Mouse (Mus musculus) frontal cortex, postnatal 10 days (tissue): ENCODE results near the gene Olfr1339.

Source experiments
- DNase-seq, 2 experiments: peaks; one replicate each; pipeline ENCODE4 v3.0.0; 2022; ENCODE audit warnings: low spot score in 2 of 2, mixed read lengths in 1 of 2

The Olfr1339 gene

DNA sequence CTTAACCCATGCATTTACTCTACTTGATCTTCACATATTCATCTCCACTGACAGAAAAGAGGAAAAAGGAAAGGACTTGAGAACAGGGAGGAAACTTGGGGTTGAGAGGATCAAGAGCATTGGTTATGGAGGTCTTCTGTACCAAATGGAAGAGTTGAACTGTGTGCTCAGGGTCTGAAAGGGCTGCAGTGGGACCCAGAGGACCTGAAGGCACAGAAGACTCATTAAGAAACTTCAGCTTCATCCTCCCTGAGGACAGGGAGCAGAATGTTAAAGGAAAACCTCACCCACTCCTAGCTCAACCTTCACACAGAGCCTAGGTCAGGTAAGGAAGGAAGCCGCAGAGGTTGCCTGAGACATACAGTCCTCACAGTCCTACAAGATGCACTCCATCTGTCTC lies at the start of gene Olfr1339:
TSS of gene Olfr1339 (plus strand) at position 301 of the 400 bp plus-strand sequence.
- no peak for DNase-seq

DNA sequence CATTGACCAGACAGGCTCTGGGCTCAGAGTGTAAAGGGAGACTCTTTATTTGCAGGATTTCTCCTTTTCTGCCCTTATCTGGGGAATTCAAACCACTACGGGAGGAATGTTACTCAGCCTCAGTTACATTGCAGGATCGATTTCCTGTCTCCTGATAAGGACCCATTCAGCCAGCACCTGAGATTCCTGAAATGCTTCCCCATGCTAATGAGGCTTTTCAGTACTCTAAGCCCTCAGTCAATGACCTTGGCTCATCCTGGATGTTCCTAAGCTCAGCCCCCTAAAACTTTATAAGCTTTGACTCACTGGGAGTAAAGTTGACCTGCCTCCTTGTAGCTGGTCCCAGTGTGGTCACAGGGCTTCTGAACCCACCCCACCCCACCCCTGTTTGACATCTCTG lies 44.9 kb upstream of the Olfr1339 start:
- no peak for DNase-seq

DNA sequence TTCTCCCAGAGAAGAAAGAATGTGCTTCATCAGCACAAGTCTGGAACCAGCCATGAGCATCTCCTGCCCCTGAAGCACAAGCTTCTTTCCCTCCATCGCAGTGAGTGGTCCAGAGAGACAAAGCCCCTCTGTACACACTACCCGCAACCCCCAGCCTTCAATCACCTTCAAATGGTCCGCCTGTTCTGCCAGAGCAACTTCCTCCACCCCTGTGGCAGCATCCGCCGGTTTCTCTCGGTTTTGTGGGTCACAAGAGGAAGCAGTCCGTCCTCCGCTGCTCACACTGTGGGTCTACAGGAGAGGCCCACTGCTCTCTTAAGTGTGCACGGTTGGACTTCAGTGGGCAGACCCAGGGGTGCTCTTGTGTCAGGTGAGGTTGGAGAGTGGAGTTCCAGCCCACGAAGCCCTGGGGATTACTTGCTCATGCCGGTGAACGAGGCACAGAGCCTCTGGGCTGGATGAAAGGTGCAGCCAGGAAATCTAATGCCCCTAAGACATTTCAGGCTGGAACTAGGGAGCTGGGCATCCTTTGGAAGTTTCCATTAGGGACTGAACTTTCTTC lies 39.5 kb upstream of the Olfr1339 start, which contains the start of gene Olfr1342:
TSS of gene Olfr1342 (minus strand) at position 345 of the 562 bp plus-strand sequence.
- DNase-seq: no peak

DNA sequence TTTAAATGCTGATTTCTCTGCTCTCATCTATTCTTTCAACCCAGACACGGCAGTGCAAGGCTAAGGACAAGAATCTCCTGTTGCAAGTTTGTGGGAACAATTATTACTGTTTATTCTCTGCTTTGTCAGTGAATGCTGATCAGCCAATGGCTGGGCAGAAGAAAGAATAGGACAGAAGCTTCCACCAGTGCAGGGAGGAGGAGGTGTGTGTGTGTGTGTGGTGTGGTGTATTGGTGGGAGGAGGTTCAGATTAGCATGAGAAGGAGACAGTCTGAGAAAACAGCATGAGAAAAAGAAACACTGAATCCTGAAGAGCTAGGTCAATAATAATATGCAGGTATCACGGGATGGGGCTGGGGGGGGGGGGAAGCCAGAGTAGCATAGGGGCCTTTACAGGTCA lies 38.2 kb upstream of the Olfr1339 start:
- no peak for DNase-seq

DNA sequence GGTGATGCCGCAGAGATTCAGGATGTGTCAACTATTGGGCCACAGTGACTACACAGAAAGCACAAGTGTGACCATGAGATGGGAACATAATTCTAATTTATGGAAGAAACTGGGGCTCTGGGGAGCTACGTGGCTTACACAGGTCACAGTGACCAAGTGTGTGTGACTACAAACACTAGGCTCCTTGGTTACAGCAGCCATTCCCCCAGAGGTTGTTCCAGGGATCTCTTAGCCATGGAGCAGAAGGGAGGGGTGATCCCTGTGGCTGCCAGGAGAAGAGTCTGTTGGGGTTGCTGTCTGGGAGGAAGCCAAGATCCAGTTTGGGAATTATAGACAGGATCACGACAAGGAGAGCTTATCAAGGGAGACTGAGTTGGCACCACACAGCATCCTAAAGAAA lies 28.8 kb upstream of the Olfr1339 start, which contains the start of gene Olfr1341:
TSS of gene Olfr1341 (plus strand) at position 301 of the 400 bp plus-strand sequence.
- no peak for DNase-seq

DNA sequence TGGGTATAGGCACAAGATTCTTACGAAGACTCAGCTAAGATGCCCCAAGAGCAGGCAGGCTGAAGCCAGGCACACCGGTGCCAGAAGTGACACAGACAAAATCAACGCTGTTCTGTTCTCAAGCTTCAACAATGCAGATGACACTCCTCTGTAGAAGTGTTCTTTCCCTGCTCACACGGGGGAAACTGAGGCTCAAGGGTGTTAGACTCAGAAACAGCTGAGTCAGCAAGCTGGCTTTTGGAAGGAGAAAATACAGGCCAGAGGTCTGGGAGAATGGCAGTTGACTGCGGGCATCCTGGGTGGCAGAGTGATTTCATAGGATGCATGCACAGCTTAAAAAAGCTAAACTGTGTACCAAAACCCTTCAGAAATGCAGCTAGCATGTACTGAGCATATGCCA lies 23.9 kb upstream of the Olfr1339 start:
- no peak for DNase-seq

DNA sequence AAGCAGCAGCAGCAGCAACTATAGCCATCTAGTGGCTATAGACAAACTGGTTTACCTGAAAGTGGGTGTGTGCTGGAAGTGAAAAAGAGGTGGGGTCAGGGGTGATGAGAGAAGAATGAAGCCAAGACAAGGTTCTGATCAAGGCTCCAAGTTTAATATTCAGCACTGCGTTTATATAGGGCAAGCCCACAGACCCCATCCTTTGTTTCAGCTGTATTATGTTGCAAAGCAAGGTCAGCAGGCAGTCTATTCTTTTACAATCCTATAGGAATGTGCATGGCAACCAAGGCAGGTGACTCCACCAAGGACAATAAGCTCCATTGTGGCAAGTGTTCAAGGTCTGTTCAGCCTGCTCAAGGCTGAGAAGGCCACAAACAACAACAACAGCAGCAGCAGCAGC lies 20.3 kb upstream of the Olfr1339 start:
- DNase-seq: no peak

DNA sequence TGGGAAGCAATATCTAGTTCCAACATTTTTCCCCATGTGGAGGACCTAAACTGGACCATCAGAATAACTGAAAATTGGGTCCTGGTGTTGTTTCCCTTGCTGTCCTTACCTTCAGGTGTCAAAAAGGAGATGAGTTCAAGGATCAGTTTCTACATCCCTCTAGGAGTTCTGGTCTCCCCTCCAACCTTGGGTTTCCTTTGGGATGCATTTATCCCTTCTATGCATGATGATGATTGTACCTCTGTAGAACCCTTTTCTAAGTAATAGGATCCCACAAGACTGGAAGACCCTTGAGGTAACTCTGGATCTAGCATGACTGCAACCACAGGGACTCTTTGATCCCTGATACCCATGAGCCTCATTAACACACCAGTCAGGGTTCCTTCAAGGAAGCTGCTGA lies 12.1 kb upstream of the Olfr1339 start, which contains the start of gene Olfr1340:
TSS of gene Olfr1340 (plus strand) at position 301 of the 400 bp plus-strand sequence.
- DNase-seq: no peak

DNA sequence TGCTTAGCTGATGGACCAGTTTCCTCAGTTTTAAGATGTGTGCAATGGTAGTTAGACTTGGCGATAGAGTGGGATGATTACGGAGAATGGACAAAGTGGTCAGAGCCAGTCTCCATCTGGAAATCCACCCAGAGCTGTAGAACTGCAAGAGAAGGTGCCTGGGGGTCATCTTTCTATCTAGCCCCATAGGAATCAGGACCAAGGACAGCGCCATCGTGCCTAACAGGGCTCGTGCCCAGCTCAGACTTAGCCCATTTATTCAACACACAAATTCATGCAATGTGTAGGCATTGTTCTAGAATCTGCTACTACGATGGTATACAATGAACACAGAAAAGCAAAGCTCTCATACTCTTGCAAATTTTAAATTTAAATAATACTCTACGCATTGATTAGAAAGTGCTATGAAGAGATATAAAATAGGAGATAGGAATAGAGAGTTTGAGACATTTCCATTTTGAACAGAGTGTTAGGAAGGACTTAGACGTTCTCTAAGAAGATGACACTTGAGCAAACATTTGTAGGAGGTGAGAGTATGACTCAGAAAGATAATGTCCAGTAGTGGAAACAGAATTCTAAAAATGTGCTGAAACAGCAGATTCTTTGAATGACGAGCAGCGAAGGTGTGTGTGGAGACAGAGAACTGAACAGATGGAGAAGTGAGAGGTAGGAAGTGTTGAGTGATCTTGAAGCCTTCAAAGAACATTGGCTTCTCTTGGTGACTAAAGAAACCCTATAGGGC lies 10.1 kb upstream of the Olfr1339 start:
- DNase-seq: no peak

DNA sequence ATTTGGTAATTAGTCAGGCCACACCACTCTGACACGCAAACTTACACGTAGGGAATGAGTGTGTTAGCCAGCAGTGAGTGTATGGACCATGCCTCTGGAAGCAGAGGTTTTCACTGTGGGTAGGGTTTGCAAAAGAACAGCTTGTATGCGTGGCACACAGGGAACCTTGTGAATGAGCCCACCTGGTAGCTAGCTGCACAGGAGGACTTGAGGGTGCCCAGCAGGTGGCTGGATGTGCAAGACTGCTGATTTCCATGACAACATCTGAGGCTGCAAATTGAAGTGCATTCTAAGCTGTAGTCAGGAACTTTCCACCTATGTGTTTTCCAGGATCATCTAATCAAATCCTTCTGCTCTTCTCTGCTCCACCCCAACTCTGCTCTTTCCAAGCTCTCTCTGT lies 7.6 kb downstream of the Olfr1339 start:
- DNase-seq: no peak

DNA sequence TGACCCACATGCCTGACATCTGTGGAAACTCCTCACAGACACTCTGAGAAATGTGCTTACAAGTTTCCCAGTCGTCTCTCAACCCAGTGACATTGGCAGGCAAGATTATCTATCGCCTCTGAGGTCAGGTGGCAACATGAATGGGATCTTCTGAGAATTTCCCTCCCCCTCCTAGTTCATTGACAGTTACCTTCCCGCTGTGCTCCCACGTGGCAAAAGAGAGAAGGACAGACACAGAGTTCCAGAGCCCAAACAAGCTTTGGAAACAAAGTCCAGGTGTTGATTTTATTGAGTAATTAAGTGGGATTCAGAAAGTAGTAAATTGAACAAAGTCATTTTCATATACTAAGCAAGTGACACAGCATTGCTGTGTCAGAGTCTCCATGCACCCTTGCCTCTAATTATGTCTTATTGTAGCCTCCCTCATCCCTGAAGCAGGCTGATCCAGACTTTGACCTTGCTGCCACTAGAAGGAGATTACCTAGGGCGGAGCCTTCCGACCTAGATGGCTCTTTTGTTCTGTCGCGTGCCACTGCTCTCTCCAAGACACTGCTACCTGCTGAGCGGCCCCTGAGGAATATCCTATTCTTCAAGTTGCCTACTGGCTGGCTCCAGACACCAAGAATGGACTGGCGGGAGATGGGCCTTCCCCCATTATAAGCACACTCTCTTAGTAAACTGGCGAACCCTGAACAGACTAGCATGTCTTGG lies 9.2 kb downstream of the Olfr1339 start:
- no peak for DNase-seq

DNA sequence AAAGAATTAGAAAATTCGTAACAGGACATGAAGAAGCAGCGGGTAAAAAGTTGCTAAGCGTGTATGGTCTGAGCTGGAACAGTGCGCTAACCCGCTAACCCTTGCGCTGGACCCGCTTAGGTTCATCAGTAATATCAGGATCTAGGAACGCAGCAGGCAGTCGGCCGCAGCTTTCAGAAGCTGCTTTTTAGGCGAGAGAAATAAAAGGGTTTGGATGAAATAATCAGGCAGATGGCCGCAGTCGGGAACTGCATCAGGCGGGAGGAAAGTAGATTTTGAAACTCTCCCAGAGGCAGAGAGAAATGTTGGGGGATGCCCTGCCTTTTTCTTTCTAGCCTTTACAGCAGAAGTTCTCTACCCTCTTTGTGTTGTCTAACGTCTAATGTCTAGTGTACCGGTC lies 9.9 kb downstream of the Olfr1339 start:
- no peak for DNase-seq

DNA sequence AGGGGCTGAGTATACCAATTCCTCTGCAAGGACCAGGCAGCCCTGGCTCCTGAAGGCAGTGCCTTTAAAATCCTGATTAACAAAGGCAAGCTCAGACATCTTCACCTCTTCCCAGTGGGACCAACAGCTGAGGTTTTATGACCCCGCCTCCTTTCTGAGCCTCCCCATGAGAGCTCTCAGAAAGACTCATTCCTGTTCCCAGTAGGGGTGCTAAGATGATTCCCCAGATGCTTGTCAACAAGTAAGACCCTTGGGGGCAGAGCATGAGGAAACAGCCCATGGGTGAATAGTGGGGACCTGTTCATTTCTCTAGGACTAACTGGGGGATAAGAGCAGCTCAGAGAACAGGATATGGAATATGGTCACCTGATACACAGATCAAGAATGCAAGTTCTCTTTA lies 26.7 kb downstream of the Olfr1339 start, which contains the start of gene Olfr1338:
TSS of gene Olfr1338 (minus strand) at position 101 of the 400 bp plus-strand sequence.
- no peak for DNase-seq

DNA sequence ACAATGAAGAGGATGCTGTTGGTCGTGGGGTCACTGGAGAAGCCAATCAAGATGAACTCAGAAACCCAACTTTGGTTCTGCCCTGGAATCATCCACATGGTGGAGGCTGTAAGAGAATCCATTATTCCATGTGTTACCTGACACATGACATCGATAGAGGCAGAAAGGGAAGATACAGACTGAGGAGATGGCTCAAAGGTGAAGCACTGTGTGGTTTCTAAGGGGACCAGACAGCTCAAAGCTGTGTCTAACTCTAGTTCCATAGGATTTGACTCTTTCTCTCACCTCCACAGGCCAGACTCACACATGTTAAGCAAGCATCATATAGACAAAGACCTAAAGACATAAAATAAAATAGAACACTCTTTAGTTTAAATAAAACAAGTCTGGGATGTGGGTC lies 50.5 kb downstream of the Olfr1339 start, which contains the start of gene Olfr1337:
TSS of gene Olfr1337 (minus strand) at position 101 of the 400 bp plus-strand sequence.
- no peak for DNase-seq
